Mouse (Mus musculus): ENCODE data around the gene Foxp1.

GRCm38 (mm10) chr6:99081259-99081658 lies 441.3 kb downstream of the Foxp1 start:
- TF ChIP-seq POLR2A (IDR thresholded peaks at IDR 0.05; ENCODE audit: low read depth, low read length) = no peak
- no peak for TF ChIP-seq CTCF (IDR thresholded peaks at IDR 0.05; ENCODE audit: extremely low read depth, insufficient read depth, insufficient read length, insufficient replicate concordance)
